Mouse (Mus musculus): ENCODE measurements at regions not wholly inside any gene's neighbourhood (a gene's known extent, or its start where the extent isn't known, plus 50 kb on each side); places are given as distances from the start of the nearest gene placed in this dataset.

GRCm38 (mm10) chr5:126019781-126020180 is 488.2 kb downstream of the Tmem132b start:
- no peak for DNase-seq (ENCODE audit: low read depth, low spot score)

- no peak for DNase-seq (ENCODE audit: low read depth, low spot score)
These were observed 492.3 kb downstream of the Tmem132b start for GRCm38 (mm10) chr5:126023906-126024305.

- no peak for DNase-seq (ENCODE audit: low read depth, low spot score)
These were observed 503.3 kb downstream of the Tmem132b start for GRCm38 (mm10) chr5:126034846-126035245.

- no peak for DNase-seq (ENCODE audit: low read depth, low spot score)
These were observed 505.1 kb downstream of the Tmem132b start for GRCm38 (mm10) chr5:126036686-126037085.

GRCm38 (mm10) chr5:126045761-126046160 is 514.2 kb downstream of the Tmem132b start:
- no peak for DNase-seq (ENCODE audit: low read depth, low spot score)

GRCm38 (mm10) chr5:126063644-126064043 is 532.1 kb downstream of the Tmem132b start:
- DNase-seq (ENCODE audit: low read depth, low spot score), result no peak

- DNase-seq (ENCODE audit: low read depth, low spot score), result no peak
These were observed 547.8 kb downstream of the Tmem132b start for GRCm38 (mm10) chr5:126079281-126079838.

- no peak for DNase-seq (ENCODE audit: low read depth, low spot score)
These were observed 556.8 kb downstream of the Tmem132b start for GRCm38 (mm10) chr5:126088251-126088914.

- DNase-seq (ENCODE audit: low read depth, low spot score), result no peak
These were observed 561.6 kb downstream of the Tmem132b start for GRCm38 (mm10) chr5:126093196-126093595.

- DNase-seq (ENCODE audit: low read depth, low spot score), result no peak
These were observed 565.2 kb downstream of the Tmem132b start for GRCm38 (mm10) chr5:126096616-126097261.

- no peak for DNase-seq (ENCODE audit: low read depth, low spot score)
These were observed 565.7 kb downstream of the Tmem132b start for GRCm38 (mm10) chr5:126097262-126097628.

GRCm38 (mm10) chr5:126098433-126098832 is 566.9 kb downstream of the Tmem132b start:
- DNase-seq (ENCODE audit: low read depth, low spot score), result no peak

- no peak for DNase-seq (ENCODE audit: low read depth, low spot score)
These were observed 568.4 kb downstream of the Tmem132b start for GRCm38 (mm10) chr5:126099931-126100330.

GRCm38 (mm10) chr5:126104464-126104863 is 572.9 kb downstream of the Tmem132b start:
- no peak for DNase-seq (ENCODE audit: low read depth, low spot score)

- no peak for DNase-seq (ENCODE audit: low read depth, low spot score)
These were observed 573.3 kb downstream of the Tmem132b start for GRCm38 (mm10) chr5:126104883-126105282.

GRCm38 (mm10) chr5:126105446-126105845 is 573.9 kb downstream of the Tmem132b start:
- DNase-seq (ENCODE audit: low read depth, low spot score), result no peak

GRCm38 (mm10) chr5:126107020-126107419 is 575.4 kb downstream of the Tmem132b start:
- no peak for DNase-seq (ENCODE audit: low read depth, low spot score)

- DNase-seq (ENCODE audit: low read depth, low spot score), result no peak
These were observed 577.3 kb downstream of the Tmem132b start for GRCm38 (mm10) chr5:126108837-126109236.

GRCm38 (mm10) chr5:126117291-126117690 is 585.7 kb downstream of the Tmem132b start:
- DNase-seq (ENCODE audit: low read depth, low spot score), result no peak

- no peak for DNase-seq (ENCODE audit: low read depth, low spot score)
These were observed 586.4 kb downstream of the Tmem132b start for GRCm38 (mm10) chr5:126117906-126118521.

GRCm38 (mm10) chr5:126118731-126119130 is 587.2 kb downstream of the Tmem132b start:
- no peak for DNase-seq (ENCODE audit: low read depth, low spot score)

- no peak for DNase-seq (ENCODE audit: low read depth, low spot score)
These were observed 591.6 kb downstream of the Tmem132b start for GRCm38 (mm10) chr5:126123216-126123615.

- DNase-seq (ENCODE audit: low read depth, low spot score), result no peak
These were observed 595.9 kb downstream of the Tmem132b start for GRCm38 (mm10) chr5:126127486-126127885.

All from CD4-positive, CD25-positive, alpha-beta regulatory T cell, adult 2 months (primary cell).